Mouse (Mus musculus) midbrain, embryonic 13.5 days (tissue): Measurements from ENCODE around the gene Tnip3. TPM values are rescaled to one million over a fixed set of nuclear protein-coding genes. Genes with fewer than 3 reads are reported as not detected.

Experiments
- ATAC-seq: fragments of 200-750 bp; cut with Nextera tagmentation; 2 replicates; pipeline ENCODE4 v1.8.0; 2017; ENCODE audit warnings: mild to moderate bottlenecking, moderate TSS enrichment, moderate library complexity
- H3K27ac ChIP-seq: fragments of 300-500 bp; sonication (generic); 2 replicates; pipeline ENCODE4 v1.5.1; 2015; ENCODE audit warnings: inconsistent platforms, mild to moderate bottlenecking, moderate library complexity
- H3K27me3 ChIP-seq: fragments of 300-500 bp; sonication (generic); 2 replicates; pipeline ENCODE4 v1.6.1; 2015; ENCODE audit warnings: mild to moderate bottlenecking, inconsistent platforms
- H3K36me3 ChIP-seq: fragments of 300-500 bp; sonication (generic); 2 replicates; pipeline ENCODE4 v1.6.1; 2015; ENCODE audit warnings: mild to moderate bottlenecking, inconsistent platforms
- H3K4me1 ChIP-seq: fragments of 300-500 bp; sonication (generic); replicated peaks from 2 replicates; pipeline ENCODE4 v1.6.1; 2015; ENCODE audit warnings: inconsistent platforms
- H3K4me2 ChIP-seq: fragments of 300-500 bp; sonication (generic); replicated peaks from 2 replicates; pipeline ENCODE4 v1.6.1; 2015; ENCODE audit warnings: moderate library complexity, mild to moderate bottlenecking, inconsistent platforms
- H3K4me3 ChIP-seq: fragments of 300-500 bp; sonication (generic); replicated peaks from 2 replicates; pipeline ENCODE4 v1.5.1; 2015; ENCODE audit warnings: mild to moderate bottlenecking, inconsistent platforms
- H3K9ac ChIP-seq: fragments of 300-500 bp; sonication (generic); replicated peaks from 2 replicates; pipeline ENCODE4 v1.6.1; 2015; ENCODE audit warnings: mild to moderate bottlenecking, inconsistent platforms
- H3K9me3 ChIP-seq: fragments of 300-500 bp; sonication (generic); 2 replicates; pipeline ENCODE4 v1.6.1; 2016; ENCODE audit warnings: mild to moderate bottlenecking, inconsistent platforms
- WGBS: fragments of 180-500 bp; shearing (Covaris S2); methylation state at CpG from one replicate; pipeline ENCODE4 v1.1.7; 2015; 5-methylcytosine and 5-hydroxymethylcytosine counted together
- polyA plus RNA-seq: library from polyadenylated mRNA; unstranded; fragments of >200 nt; fragmentation: Nextera tagmentation; extraction: Ambion mirVana; gene quantifications from 2 replicates; pipeline ENCODE4 v1.2.1, GENCODE M21; 2015

The Tnip3 gene
- polyA plus RNA-seq, 1 experiment from 2014 or later, result not detected

GRCm38 (mm10) chr6:65590018-65590417 is 64.9 kb downstream of the Tnip3 start:
- Histone ChIP-seq H3K4me3 (no peak overlapping the region), H3K9ac (no peak overlapping the region), H3K36me3 (no peaks in the 10 kb centered on the region), H3K9me3 (no peaks in the 10 kb centered on the region), H3K4me1 (0 out of 2 replicates have a peak, but pooled peaks cover 1% of the 10 kb centered on the region), H3K27me3 (no peaks in the 10 kb centered on the region; the same call in 1 of the 2 replicates), H3K4me2 (no peak overlapping the region), H3K27ac (no peak overlapping the region)
- no peak for ATAC-seq
- WGBS, result 92% methylated on average over 2 of the region's 2 CpGs

GRCm38 (mm10) chr6:65594171-65594570 is 69.1 kb downstream of the Tnip3 start:
- no peaks in the 10 kb centered on the region for H3K36me3 ChIP-seq
- no peak for ATAC-seq
- no peak overlapping the region for H3K27ac ChIP-seq
- H3K4me2 ChIP-seq, result no peak overlapping the region
- H3K9ac ChIP-seq, result no peak overlapping the region
- H3K4me1 ChIP-seq, result no peaks in the 10 kb centered on the region
- H3K27me3 ChIP-seq, result 0 out of 2 replicates have a peak, but pooled peaks cover 5% of the 10 kb centered on the region
- H3K9me3 ChIP-seq, result no peaks in the 10 kb centered on the region
- WGBS, result 88% methylated on average over 3 of the region's 3 CpGs
- H3K4me3 ChIP-seq, result no peak overlapping the region

- no peak overlapping the region for H3K9ac ChIP-seq
- H3K27me3 ChIP-seq, result 0 out of 2 replicates have a peak, but pooled peaks cover 5% of the 10 kb centered on the region
- ATAC-seq, result no peak
- H3K27ac ChIP-seq, result no peak overlapping the region
- 88% methylated on average over 1 of the region's 1 CpGs for WGBS
- H3K4me3 ChIP-seq, result no peak overlapping the region
- peaks cover 11% of the 10 kb centered on the region for H3K4me1 ChIP-seq
- no peaks in the 10 kb centered on the region for H3K36me3 ChIP-seq
- H3K9me3 ChIP-seq, result no peaks in the 10 kb centered on the region
- H3K4me2 ChIP-seq, result no peak overlapping the region
Observed at GRCm38 (mm10) chr6:65595371-65595770, 70.3 kb downstream of the Tnip3 start.

DNA sequence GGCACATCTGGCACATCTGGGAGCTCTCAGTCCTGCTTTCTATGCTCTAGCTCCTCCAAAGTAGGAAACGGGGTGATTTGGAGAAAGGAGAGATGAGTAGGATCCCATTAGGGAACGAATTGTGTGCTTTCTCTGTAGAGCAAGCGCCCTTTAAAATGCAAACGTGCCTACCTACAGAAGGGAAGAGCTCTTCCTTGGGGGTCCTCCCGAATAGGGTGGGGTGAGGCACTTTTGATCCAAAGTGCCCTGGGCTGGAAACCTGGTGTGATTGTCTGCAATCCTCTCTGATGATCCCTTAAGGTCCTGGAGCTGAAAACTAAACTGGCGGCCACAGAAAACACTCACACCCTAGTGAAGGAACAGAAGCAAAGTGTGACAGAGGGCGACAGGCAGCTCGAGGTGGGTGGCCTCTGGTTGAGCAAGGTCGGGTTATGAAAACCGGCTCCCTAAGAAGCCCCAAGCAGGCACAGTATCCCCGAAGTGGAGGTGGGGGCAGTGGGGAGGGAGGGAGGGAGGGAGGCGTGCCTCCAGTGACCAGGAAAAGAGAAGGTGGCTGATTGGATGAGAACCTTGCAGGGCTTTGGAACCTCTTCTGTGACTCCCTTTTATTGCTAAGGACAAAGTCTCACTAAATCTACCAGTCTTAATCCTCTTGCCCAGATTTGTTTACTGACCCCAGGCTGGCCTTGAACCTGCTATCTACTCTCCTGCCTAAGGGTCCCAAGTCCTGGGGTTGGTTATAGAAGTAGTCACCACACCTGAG is 72.1 kb downstream of the Tnip3 start:
- Histone ChIP-seq H3K27me3 (0 out of 2 replicates have a peak, but pooled peaks cover 5% of the 10 kb centered on the region), H3K4me2 (no peak overlapping the region), H3K36me3 (no peaks in the 10 kb centered on the region), H3K4me3 (no peak overlapping the region), H3K27ac (no peak overlapping the region), H3K9ac (no peak overlapping the region), H3K4me1 (peaks cover 11% of the 10 kb centered on the region), H3K9me3 (no peaks in the 10 kb centered on the region)
- 25% methylated on average over 12 of the region's 12 CpGs for WGBS
- no peak for ATAC-seq

DNA sequence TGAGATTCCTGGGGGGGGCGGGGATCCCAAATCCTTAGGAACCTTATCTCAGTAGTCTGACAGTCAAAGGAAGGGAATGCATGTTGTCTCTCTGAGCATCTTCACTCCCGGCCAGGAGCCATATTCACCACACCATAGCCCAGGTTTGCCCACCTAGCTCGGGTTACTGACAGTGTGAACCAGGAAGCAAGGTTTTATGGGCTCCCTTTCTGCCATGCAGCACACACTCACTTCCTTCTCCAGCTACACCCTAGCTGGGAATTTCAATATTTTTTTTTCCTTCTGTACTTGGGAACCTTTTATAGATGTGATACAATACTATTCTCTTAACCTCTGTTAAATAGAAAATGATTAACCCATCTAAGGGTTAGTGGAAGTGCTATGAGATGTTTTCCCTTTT is 73.4 kb downstream of the Tnip3 start:
- H3K27ac ChIP-seq, result no peak overlapping the region
- no peak overlapping the region for H3K9ac ChIP-seq
- no peaks in the 10 kb centered on the region for H3K9me3 ChIP-seq
- H3K4me3 ChIP-seq, result no peak overlapping the region
- ATAC-seq, result no peak
- H3K4me2 ChIP-seq, result no peak overlapping the region
- H3K27me3 ChIP-seq, result 0 out of 2 replicates have a peak, but pooled peaks cover 5% of the 10 kb centered on the region
- peaks cover 11% of the 10 kb centered on the region for H3K4me1 ChIP-seq
- WGBS, result 82% methylated on average over 3 of the region's 3 CpGs
- no peaks in the 10 kb centered on the region for H3K36me3 ChIP-seq

DNA sequence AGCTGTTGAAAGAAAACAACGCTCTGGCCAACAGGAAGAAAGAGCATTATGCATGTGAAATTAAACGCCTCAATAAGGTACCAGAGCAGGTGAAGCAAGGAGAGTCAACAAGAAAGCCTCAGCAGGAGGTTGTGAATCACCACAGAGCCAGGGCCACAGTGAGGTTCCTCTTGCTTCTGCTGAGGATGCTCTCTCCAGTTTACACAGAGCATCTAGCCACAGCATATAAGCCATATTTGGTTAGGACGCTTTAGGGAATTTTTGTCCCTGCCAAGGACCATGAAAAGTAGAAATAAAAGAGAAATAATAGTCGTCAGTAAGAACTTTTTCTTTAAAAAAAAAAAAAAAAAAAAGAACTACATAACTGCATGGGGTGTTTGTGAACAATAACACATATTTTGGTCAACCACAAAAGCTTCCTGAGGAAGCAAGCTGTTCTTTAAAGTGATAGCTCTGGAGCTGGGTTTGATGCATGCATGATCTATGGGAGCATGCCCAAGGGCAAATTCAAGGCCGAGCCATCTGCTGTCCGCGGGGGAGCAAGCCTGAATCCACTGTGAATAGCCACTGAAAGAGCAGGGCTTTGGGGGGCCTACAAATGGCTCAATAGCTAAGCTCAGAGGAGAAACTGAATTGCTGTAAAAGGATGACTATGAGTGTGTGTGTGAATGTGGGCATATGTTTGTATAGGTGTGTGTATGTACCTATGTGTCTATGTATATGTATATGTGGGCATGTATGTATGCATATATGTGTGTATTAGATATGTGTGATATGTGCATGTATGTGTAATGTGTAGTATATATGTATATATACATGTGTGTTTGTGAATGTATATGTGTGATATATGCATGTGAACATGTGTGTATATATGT is 75.0 kb downstream of the Tnip3 start:
- H3K4me3 ChIP-seq, result no peak overlapping the region
- H3K4me2 ChIP-seq, result no peak overlapping the region
- peaks cover 11% of the 10 kb centered on the region for H3K4me1 ChIP-seq
- H3K27me3 ChIP-seq, result 0 out of 2 replicates have a peak, but pooled peaks cover 5% of the 10 kb centered on the region
- no peak overlapping the region for H3K9ac ChIP-seq
- no peak overlapping the region for H3K27ac ChIP-seq
- no peaks in the 10 kb centered on the region for H3K36me3 ChIP-seq
- 0 out of 2 replicates have a peak, but pooled peaks have one; percentile 27 for ATAC-seq
- no peaks in the 10 kb centered on the region for H3K9me3 ChIP-seq
- WGBS, result 20% methylated on average over 7 of the region's 7 CpGs

DNA sequence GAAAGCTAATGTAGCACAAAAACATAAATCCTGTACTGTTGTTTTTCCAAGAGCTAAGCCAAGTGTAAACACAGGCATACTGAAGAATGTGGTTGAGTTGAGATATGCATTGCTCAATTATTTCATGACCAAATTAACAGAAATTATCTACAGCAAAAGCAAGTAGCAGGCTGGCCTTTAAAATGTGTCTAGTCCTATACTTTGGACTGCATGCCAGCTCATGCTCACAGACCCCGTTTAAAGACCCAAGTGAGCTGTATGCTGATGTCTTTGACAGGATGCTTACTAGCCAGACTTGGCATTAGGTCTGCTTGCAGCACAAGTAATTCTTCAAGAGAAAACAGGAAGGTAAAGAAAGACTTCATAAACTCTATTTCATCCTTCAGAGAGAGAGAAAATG is 75.8 kb downstream of the Tnip3 start:
- WGBS, result 65% methylated on average over 1 of the region's 1 CpGs
- Histone ChIP-seq H3K27ac (no peak overlapping the region), H3K9me3 (no peaks in the 10 kb centered on the region), H3K36me3 (no peaks in the 10 kb centered on the region), H3K4me1 (peaks cover 11% of the 10 kb centered on the region), H3K27me3 (0 out of 2 replicates have a peak, but pooled peaks cover 5% of the 10 kb centered on the region), H3K4me3 (no peak overlapping the region), H3K9ac (no peak overlapping the region), H3K4me2 (no peak overlapping the region)
- ATAC-seq, result no peak

GRCm38 (mm10) chr6:65605778-65606177 is 80.7 kb downstream of the Tnip3 start:
- H3K4me2 ChIP-seq, result no peak overlapping the region
- H3K27me3 ChIP-seq, result no peaks in the 10 kb centered on the region
- ATAC-seq, result no peak
- 85% methylated on average over 4 of the region's 4 CpGs for WGBS
- no peak overlapping the region for H3K9ac ChIP-seq
- H3K4me1 ChIP-seq, result no peaks in the 10 kb centered on the region
- no peak overlapping the region for H3K27ac ChIP-seq
- no peaks in the 10 kb centered on the region for H3K9me3 ChIP-seq
- H3K36me3 ChIP-seq, result no peaks in the 10 kb centered on the region
- no peak overlapping the region for H3K4me3 ChIP-seq

- Histone ChIP-seq H3K36me3 (no peaks in the 10 kb centered on the region), H3K27me3 (no peaks in the 10 kb centered on the region), H3K9ac (no peak overlapping the region), H3K4me1 (no peaks in the 10 kb centered on the region), H3K27ac (no peak overlapping the region), H3K4me2 (no peak overlapping the region), H3K4me3 (no peak overlapping the region), H3K9me3 (no peaks in the 10 kb centered on the region)
- no peak for ATAC-seq
Observed at GRCm38 (mm10) chr6:65606946-65607345, 81.8 kb downstream of the Tnip3 start.

DNA sequence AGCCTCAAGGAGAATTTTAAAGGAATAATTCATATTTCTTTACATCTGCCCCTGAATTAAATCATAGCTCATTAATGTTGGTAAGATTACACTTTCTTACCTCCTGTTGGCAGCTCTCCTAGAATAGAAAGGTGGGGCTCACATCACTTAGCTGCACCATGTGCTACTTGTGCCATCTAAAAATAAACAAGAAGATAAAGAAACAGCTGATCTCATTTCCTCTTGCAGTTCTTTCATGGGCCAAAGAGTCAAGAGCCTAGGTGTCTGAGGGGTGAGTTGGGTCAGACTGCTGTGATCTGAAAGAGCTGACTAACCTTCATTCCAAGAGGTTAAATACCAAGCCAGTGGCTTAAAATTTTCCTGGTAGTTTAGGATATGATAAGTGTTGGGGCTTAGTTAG is 86.7 kb downstream of the Tnip3 start:
- no peak overlapping the region for H3K4me3 ChIP-seq
- no peak overlapping the region for H3K4me2 ChIP-seq
- ATAC-seq, result no peak
- no peak overlapping the region for H3K9ac ChIP-seq
- no peaks in the 10 kb centered on the region for H3K4me1 ChIP-seq
- H3K36me3 ChIP-seq, result no peaks in the 10 kb centered on the region
- no peaks in the 10 kb centered on the region for H3K27me3 ChIP-seq
- no peak overlapping the region for H3K27ac ChIP-seq
- H3K9me3 ChIP-seq, result no peaks in the 10 kb centered on the region

DNA sequence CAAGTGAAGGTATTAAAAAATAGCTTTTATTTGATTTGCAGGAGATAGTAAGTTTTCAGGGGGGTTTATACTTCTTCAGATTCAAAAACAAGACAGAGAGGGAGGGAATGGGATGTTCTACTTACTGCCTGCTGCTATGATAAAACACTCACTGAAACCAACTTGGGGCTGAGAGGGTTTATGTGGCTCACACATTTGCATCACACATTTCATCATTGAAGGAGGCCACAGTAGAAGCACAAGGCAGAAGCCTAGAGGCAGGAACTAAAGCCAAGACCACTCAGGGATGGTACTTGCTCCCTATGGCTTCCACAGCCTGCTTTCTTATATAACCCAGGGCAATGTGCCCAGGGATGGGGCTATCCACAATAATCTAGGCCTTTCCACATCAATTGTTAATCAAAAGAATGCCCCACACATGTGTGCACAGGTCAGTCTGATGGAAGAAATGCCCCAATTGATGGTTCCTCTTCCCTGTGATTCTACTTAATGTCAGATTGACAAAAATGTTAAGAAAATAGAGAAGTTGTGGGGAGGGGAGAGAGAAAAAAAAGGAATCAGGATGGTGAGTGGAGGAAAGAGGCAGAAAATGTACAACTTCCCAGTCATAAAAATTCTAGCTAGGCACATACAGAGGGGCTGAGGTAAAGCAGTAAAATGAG is 88.9 kb downstream of the Tnip3 start:
- Histone ChIP-seq H3K4me3 (no peak overlapping the region), H3K36me3 (no peaks in the 10 kb centered on the region), H3K9ac (no peak overlapping the region), H3K27ac (no peak overlapping the region), H3K4me1 (no peaks in the 10 kb centered on the region), H3K9me3 (no peaks in the 10 kb centered on the region), H3K27me3 (no peaks in the 10 kb centered on the region), H3K4me2 (no peak overlapping the region)
- ATAC-seq, result no peak

DNA sequence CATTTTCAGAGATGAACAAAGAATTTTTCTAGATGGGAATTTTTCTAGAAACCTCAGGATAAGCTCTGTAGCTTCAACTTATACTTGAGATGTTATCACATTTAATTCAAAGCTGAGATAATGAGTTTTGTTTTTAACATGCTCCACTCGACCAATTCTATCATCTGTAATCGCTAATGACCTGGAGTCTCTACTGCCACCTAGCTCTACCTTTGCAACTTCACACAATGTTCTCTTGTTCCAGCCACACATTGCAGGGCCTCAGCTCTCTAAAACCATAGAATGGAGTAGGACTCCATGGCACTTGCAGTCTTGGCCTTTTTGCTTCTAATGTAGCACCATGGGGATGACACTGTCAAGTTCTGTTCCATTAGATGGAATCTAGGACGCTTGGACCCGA is 90.5 kb downstream of the Tnip3 start:
- Histone ChIP-seq H3K9me3 (no peaks in the 10 kb centered on the region), H3K27ac (no peak overlapping the region), H3K36me3 (no peaks in the 10 kb centered on the region), H3K4me1 (no peaks in the 10 kb centered on the region), H3K4me2 (no peak overlapping the region), H3K4me3 (no peak overlapping the region), H3K27me3 (no peaks in the 10 kb centered on the region), H3K9ac (no peak overlapping the region)
- WGBS, result 77% methylated on average over 4 of the region's 4 CpGs
- no peak for ATAC-seq
